Mouse (Mus musculus): ENCODE results near the gene H2afj.

DNA sequence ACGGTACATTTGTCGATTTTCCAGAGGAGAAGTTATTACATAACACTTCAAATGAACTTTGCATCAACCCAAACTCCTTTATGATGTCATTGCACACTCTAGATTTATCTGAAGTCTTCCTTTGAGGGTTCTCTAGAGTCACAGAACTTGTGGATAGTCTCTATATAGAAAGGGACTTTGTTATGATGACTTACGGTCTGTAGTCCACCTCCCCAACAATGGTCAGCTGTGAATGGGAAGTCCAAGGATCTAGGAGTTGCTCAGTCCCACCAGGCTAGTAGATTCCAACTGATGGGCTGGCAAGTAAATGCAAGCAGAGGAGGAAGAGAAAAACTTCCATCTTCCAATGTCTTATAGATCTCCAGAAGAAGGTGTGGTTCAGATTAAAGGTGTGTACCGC, 20.6 kb downstream of the H2afj start:
- TF ChIP-seq CTCF (IDR thresholded peaks at IDR 0.05; ENCODE audit: extremely low read depth, insufficient read depth, low read length) = no peak
- TF ChIP-seq POLR2A (IDR thresholded peaks at IDR 0.05; ENCODE audit: extremely low read depth, insufficient read depth, low read length) = no peak
